Mouse (Mus musculus): ENCODE results near the gene Coro2a. TPM values are rescaled to one million over a fixed set of nuclear protein-coding genes. Genes with fewer than 3 reads are reported as not detected.

Coro2a gene
- polyA plus RNA-seq, 1 experiment: 13.5 TPM

DNA sequence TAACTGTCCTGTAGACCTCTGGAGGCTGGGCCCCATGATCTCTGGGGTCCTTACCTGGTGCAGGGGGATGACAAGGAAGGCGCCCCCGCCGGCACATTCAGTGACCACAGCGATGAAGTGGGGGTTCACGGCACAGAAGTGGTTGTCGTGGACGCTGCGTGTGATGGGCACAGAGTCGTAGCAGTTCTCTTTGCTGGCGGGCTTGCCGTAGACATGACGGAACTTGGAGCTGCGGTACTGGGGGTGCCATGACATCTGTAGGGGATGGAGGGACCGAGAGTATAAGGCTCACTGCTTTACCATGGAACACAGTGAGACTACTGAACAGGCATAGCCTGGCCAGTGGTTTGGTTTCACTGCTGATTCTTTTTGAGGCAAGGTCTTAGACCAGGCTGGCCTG is 39.2 kb downstream of the Coro2a start:
- no peak for DNase-seq
- Histone ChIP-seq H3K27ac (ENCODE audit: control insufficient read depth, insufficient read depth, low read length) (no peak overlapping the region), H3K4me3 (ENCODE audit: control insufficient read depth, insufficient read depth, low read length) (no peak overlapping the region), H3K27me3 (ENCODE audit: control insufficient read depth, insufficient read depth, low read length) (no peaks in the 10 kb centered on the region), H3K4me1 (replicated peaks; ENCODE audit: control insufficient read depth, insufficient read depth, low read length) (peaks cover 15% of the 10 kb centered on the region), H3K36me3 (ENCODE audit: control insufficient read depth, insufficient read depth, low read length) (no peaks in the 10 kb centered on the region)
- 97% methylated on average over 14 of the region's 14 CpGs for WGBS
- TF ChIP-seq POLR2A (IDR thresholded peaks at IDR 0.05; ENCODE audit: control insufficient read depth, extremely low read depth, insufficient read depth, low read length, poor library complexity) (no peak), CTCF (IDR thresholded peaks at IDR 0.05; ENCODE audit: borderline replicate concordance, control insufficient read depth, extremely low read depth, insufficient read depth, low read length, poor library complexity) (no peak)

DNA sequence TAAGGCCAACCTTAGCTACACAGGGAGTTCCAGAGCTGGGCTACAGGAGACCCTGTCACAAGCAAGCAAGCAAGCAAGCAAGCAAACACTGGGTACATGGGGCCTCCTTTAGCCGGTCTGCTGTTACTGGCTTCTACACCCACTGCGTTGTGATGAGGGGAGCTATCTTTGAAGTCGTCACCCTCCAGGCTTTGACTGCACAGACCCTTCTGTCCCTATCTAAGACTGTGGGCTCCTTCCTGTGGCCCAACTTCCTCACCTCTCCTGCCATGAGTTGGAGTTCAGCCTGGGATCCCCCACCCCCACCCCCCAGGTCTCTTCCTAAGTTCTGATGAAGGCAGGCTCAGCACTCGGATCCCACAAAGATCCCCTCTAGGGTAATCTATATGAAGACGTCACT is 40.0 kb downstream of the Coro2a start:
- 94% methylated on average over 5 of the region's 5 CpGs for WGBS
- Histone ChIP-seq H3K36me3 (ENCODE audit: control insufficient read depth, insufficient read depth, low read length) (no peaks in the 10 kb centered on the region), H3K4me3 (ENCODE audit: control insufficient read depth, insufficient read depth, low read length) (no peak overlapping the region), H3K27me3 (ENCODE audit: control insufficient read depth, insufficient read depth, low read length) (no peaks in the 10 kb centered on the region), H3K27ac (ENCODE audit: control insufficient read depth, insufficient read depth, low read length) (no peak overlapping the region), H3K4me1 (replicated peaks; ENCODE audit: control insufficient read depth, insufficient read depth, low read length) (peaks cover 16% of the 10 kb centered on the region)
- TF ChIP-seq CTCF (IDR thresholded peaks at IDR 0.05; ENCODE audit: borderline replicate concordance, control insufficient read depth, extremely low read depth, insufficient read depth, low read length, poor library complexity): no peak
- no peak for TF ChIP-seq POLR2A (IDR thresholded peaks at IDR 0.05; ENCODE audit: control insufficient read depth, extremely low read depth, insufficient read depth, low read length, poor library complexity)
- no peak for DNase-seq

DNA sequence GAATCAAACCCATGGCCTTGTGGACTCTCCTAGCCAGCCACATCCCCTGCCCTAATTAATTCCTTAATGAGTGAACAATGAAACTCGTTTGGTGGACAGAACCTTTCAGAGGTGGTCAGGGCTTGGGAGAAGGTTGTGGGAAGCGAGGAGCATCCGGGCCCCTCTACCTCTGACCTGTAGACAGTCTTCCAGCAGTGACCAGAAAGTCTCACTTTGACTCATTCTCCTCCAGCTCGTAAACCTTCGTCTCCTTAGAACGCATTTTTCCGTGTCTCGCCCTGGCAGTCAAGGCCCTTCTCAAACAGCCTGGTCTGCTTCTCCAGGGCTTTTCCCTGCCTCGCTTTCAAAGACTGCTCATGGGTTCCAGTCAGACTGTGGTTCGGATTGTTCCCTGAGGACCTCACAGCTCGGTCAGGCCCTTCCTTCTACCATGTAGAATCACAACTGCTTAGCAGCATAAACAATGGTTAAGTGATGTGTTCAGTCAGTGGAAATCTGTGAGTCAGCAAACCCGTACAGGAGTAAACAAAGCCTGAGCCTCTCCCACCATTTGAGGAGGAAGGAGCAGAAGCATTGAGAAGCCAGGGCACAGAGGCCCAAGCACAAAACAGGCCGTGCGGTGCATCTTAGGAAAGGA is 41.8 kb downstream of the Coro2a start:
- Histone ChIP-seq H3K27ac (ENCODE audit: control insufficient read depth, insufficient read depth, low read length) (no peak overlapping the region), H3K27me3 (ENCODE audit: control insufficient read depth, insufficient read depth, low read length) (no peaks in the 10 kb centered on the region), H3K36me3 (ENCODE audit: control insufficient read depth, insufficient read depth, low read length) (no peaks in the 10 kb centered on the region), H3K4me1 (replicated peaks; ENCODE audit: control insufficient read depth, insufficient read depth, low read length) (peaks cover 22% of the 10 kb centered on the region), H3K4me3 (ENCODE audit: control insufficient read depth, insufficient read depth, low read length) (no peak overlapping the region)
- WGBS: 95% methylated on average over 14 of the region's 14 CpGs
- TF ChIP-seq CTCF (IDR thresholded peaks at IDR 0.05; ENCODE audit: borderline replicate concordance, control insufficient read depth, extremely low read depth, insufficient read depth, low read length, poor library complexity): no peak
- TF ChIP-seq POLR2A (IDR thresholded peaks at IDR 0.05; ENCODE audit: control insufficient read depth, extremely low read depth, insufficient read depth, low read length, poor library complexity): no peak
- no peak for DNase-seq

DNA sequence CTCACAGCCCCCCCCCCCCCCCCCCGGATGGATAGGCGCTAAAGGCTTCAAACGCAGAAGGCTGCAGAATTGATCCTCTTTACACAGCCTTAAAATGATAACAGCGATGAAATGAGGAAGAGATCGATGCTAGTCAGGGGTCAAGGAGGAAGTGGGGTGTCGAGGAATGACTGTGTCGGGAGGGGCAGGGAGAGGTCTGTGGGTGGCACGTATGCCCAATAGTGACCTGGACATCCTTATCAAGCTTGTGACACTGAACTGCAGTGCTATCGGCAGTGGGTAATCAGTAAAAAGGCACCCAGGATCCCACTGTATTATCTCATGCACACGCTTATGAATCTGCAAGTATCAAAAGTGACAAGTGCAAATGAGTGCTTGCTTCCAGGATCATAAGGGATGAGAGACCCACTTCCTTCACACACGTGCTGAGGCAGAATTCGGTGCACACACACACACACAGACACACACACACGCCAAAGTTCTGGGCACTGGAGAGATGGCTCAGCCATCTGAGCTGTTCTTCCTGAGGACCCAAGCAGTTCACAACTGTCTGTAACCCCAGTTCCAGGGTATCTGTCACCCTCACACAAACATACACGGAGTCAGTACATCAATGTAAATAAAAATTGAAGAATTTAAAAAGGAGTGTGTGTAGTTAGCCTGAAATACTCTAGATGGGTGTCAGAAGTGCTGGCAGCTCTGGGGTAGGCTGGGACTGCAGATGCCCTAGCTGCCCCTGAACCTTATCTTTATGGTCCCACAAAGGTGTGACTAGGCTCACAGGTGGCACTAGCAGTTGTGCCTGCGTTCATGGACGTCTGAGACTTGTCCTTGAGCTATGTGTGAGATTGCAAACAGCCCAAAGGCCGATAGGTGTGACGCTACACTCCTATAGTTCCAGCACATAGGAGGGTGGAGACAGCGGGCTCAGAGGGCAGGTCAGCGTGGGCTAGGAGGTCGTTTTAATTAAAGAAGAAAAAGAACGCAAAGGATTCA is 43.0 kb downstream of the Coro2a start:
- H3K27ac ChIP-seq (ENCODE audit: control insufficient read depth, insufficient read depth, low read length): no peak overlapping the region
- no peak for DNase-seq
- no peaks in the 10 kb centered on the region for H3K27me3 ChIP-seq (ENCODE audit: control insufficient read depth, insufficient read depth, low read length)
- no peaks in the 10 kb centered on the region for H3K36me3 ChIP-seq (ENCODE audit: control insufficient read depth, insufficient read depth, low read length)
- TF ChIP-seq CTCF (IDR thresholded peaks at IDR 0.05; ENCODE audit: borderline replicate concordance, control insufficient read depth, extremely low read depth, insufficient read depth, low read length, poor library complexity): no peak
- TF ChIP-seq POLR2A (IDR thresholded peaks at IDR 0.05; ENCODE audit: control insufficient read depth, extremely low read depth, insufficient read depth, low read length, poor library complexity): no peak
- H3K4me1 ChIP-seq (replicated peaks; ENCODE audit: control insufficient read depth, insufficient read depth, low read length): peaks cover 18% of the 10 kb centered on the region
- 79% methylated on average over 22 of the region's 22 CpGs for WGBS
- H3K4me3 ChIP-seq (ENCODE audit: control insufficient read depth, insufficient read depth, low read length): no peak overlapping the region

DNA sequence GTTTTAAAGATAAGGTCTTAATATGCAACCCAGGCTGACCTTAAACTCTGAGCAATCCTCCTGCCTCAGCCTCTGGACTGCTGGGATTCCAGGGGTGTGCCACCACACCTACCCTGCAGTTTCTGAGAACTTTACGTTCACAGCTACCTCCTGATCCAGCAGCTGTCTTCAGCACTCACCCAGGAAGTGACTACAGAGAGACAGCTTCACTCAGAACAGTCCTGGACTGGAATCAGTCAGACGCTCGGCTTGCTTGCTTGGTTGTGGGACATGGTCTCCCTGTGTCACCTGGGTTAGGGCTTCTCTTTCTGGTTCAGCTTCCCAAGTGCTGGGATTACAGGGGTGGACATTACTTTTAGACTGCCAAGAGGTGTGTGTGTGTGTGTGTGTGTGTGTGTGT is 45.1 kb downstream of the Coro2a start:
- H3K27me3 ChIP-seq (ENCODE audit: control insufficient read depth, insufficient read depth, low read length): no peaks in the 10 kb centered on the region
- no peak for DNase-seq
- no peak overlapping the region for H3K27ac ChIP-seq (ENCODE audit: control insufficient read depth, insufficient read depth, low read length)
- no peak for TF ChIP-seq CTCF (IDR thresholded peaks at IDR 0.05; ENCODE audit: borderline replicate concordance, control insufficient read depth, extremely low read depth, insufficient read depth, low read length, poor library complexity)
- no peak for TF ChIP-seq POLR2A (IDR thresholded peaks at IDR 0.05; ENCODE audit: control insufficient read depth, extremely low read depth, insufficient read depth, low read length, poor library complexity)
- peaks cover 16% of the 10 kb centered on the region for H3K4me1 ChIP-seq (replicated peaks; ENCODE audit: control insufficient read depth, insufficient read depth, low read length)
- H3K4me3 ChIP-seq (ENCODE audit: control insufficient read depth, insufficient read depth, low read length): no peak overlapping the region
- H3K36me3 ChIP-seq (ENCODE audit: control insufficient read depth, insufficient read depth, low read length): no peaks in the 10 kb centered on the region
- 18% methylated on average over 3 of the region's 3 CpGs for WGBS

DNA sequence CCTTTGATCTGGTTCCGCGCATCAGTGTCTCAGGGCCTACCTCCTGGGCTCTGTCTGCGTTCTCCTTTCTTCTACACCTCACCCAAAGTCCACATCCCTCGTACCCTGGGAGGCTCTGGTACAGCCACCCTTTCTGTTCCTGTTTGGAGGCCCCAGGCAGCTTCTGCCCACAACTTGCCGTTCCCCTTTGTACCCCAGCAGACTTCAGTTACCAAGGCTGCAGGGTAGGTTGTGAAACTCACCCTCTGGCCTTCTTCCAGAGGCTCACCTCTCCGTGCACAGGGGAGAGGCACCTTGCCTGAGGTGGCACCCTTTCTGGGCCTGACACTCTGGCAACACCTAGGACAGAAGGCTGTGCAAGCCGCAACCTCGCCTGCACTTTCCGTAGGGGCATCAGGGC is 46.2 kb downstream of the Coro2a start:
- H3K27me3 ChIP-seq (ENCODE audit: control insufficient read depth, insufficient read depth, low read length): no peaks in the 10 kb centered on the region
- no peak for TF ChIP-seq POLR2A (IDR thresholded peaks at IDR 0.05; ENCODE audit: control insufficient read depth, extremely low read depth, insufficient read depth, low read length, poor library complexity)
- TF ChIP-seq CTCF (IDR thresholded peaks at IDR 0.05; ENCODE audit: borderline replicate concordance, control insufficient read depth, extremely low read depth, insufficient read depth, low read length, poor library complexity): no peak
- no peak overlapping the region for H3K27ac ChIP-seq (ENCODE audit: control insufficient read depth, insufficient read depth, low read length)
- WGBS: 69% methylated on average over 9 of the region's 9 CpGs
- no peak for DNase-seq
- H3K4me3 ChIP-seq (ENCODE audit: control insufficient read depth, insufficient read depth, low read length): no peak overlapping the region
- H3K4me1 ChIP-seq (replicated peaks; ENCODE audit: control insufficient read depth, insufficient read depth, low read length): peaks cover 16% of the 10 kb centered on the region
- no peaks in the 10 kb centered on the region for H3K36me3 ChIP-seq (ENCODE audit: control insufficient read depth, insufficient read depth, low read length)
